Mouse (Mus musculus): ENCODE results near the gene Epha8.

DNA sequence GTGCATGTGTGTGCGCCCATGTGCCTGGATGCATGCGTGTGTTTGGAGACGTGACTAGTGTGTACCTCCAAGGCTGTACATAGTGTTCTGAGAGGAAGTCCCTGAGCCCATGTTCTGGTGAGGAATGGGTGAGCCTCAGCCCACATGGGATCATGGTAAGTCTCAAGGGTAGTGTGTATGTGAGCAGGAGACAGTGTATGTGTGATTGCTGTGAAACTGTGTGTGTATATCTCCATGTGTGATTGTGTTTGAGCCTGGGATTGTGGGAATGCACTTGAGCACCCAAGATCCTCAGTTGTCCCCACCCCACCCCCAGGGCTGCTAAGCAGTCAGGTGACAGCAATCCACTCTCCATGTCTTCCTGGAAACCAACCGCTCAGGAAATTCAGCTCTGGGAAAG lies 61.8 kb downstream of the Epha8 start:
- no peak for TF ChIP-seq CTCF (IDR thresholded peaks at IDR 0.05; ENCODE audit: control insufficient read depth, insufficient read depth, insufficient read length)
- no peak for TF ChIP-seq MAX (IDR thresholded peaks at IDR 0.05)
- TF ChIP-seq MYOD1 (IDR thresholded peaks at IDR 0.05; ENCODE audit: control insufficient read depth, insufficient read length, low read depth) = no peak
